Mouse (Mus musculus): ENCODE data around the gene 1810010D01Rik.

Gene 1810010D01Rik

DNA sequence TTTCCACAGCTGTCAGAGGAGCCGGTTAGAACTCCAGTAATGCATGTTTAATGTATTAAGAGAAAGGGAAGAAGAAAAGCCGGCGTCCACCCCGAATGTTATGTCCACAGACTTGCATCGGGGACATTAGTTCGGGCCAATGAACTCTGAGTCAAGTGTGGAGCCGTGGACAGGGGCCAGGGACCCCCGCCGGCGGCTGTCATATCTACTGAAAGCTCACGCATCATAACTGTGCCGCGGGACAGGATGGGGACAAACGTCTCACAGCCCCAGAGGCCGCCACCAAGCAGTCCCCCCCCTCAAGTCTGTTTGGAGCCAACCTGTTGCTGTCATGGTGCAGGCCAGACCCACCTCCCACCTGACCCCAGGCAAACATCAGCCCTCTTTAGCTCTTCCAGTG is 34.4 kb downstream of the 1810010D01Rik start:
- no peak for DNase-seq (ENCODE audit: low spot score)

GRCm38 (mm10) chr7:145173116-145173515 is 34.8 kb downstream of the 1810010D01Rik start:
- DNase-seq (ENCODE audit: low spot score), result no peak

GRCm38 (mm10) chr7:145169703-145170102 is 38.2 kb downstream of the 1810010D01Rik start:
- no peak for DNase-seq (ENCODE audit: low spot score)

DNA sequence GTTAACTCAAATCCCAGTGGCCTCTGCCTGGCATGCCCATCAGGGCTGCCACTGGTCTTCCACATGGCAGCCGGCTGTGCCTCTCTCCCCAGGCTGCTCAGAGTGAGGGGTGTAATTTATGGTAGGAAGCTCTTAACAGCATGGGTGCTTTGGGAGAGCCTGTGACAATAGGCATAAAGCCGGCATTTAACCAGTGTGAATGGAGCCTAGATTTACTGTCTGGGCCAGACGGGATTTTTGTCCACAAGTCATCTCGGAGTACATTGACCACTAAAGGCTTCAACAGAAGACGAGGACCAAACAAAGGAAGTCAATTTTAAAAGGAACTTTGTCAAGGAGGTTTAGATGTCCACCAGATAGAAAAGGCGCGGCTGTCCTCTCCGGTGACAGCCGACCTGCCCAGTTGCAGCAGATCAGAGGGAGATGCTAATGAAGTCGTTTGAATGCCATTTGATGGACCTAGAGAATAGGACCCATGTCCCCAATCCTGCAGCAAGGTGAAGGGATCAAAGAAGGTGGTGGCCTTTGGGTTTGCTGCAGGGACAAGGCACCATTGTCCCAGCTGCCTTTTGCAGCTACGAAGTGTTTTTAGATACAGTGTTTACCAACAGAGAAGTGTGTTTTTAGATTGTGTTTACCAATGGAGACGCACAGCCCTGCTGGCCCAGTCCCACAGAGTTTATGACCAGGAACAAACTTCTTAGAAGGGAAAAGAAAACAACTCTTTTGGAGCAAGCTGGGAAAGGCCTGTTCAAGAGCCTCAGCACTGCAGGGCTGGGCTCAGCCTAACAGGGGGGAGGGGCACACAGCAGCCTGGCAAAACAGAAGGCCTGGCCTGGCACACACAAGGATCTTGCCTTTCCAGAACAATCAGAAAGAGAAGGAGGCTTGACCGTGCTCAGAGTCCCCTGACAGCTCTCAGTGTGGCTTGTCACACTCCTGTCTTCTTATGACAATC is 48.4 kb downstream of the 1810010D01Rik start:
- DNase-seq (ENCODE audit: low spot score), result no peak
